Mouse (Mus musculus): ENCODE data around the gene Cwc25.

DNA sequence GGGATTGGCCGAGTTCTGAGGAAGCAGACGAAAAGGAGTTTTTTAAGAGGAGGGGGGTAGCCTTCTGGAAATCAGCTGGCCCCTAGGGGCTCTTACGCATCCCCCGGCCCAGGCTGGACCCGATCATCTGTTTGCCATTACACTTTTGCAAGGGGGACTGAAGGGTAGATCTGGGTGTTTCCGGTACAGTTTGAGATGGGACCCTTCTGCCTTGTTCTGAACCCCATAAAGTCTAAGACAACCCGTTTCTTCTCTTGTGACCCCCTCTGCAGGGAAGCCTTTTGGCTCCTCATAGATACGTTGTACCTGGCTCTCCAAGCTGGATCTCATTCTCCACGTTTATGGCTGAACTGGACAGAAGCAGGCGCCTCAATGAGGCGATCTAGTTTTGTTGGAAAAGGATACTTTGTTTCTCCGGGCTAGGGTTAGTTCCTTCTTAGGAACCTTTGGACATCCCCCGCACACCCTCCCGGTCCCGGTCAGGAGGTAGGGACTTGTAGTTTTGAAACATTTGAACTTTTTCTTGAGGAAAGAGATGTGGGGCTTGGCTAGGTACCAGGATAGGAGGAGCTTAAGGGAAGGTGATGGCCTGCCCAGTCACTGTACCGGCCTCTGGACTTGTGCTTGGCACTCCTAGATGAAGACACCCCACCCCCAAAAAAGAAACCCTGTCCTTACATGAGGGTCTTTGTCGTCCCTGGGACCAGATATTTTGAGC, 34.5 kb upstream of the Cwc25 start:
- no peak for TF ChIP-seq CTCF (IDR thresholded peaks at IDR 0.05; ENCODE audit: extremely low read depth, insufficient read depth, insufficient read length, insufficient replicate concordance)
- no peak for TF ChIP-seq POLR2A (IDR thresholded peaks at IDR 0.05; ENCODE audit: low read depth, low read length)
